Mouse (Mus musculus) embryonic stem cell, embryonic (primary cell): ENCODE results near the gene Ajap1.

ENCODE experiments used
- CTCF ChIA-PET, 4 experiments: fragments of 300-600 bp in 2 of 4; fragments of 350-600 bp in 2 of 4; sonication (Branson Sonifier 250); formaldehyde crosslinking; loops; one replicate each; lab custom pipeline; 2022; ENCODE audit warnings: inconsistent platforms in 2 of 4; lab: Charles Lee
- POLR2A ChIA-PET, 4 experiments: fragments of 300-600 bp in 2 of 4; fragments of 350-600 bp in 2 of 4; sonication (Branson Sonifier 250); formaldehyde crosslinking; loops; one replicate each; lab custom pipeline; 2022; ENCODE audit warnings: antibody characterized with exemption in 4 of 4, inconsistent platforms in 1 of 4; lab: Charles Lee

Ajap1 gene

DNA sequence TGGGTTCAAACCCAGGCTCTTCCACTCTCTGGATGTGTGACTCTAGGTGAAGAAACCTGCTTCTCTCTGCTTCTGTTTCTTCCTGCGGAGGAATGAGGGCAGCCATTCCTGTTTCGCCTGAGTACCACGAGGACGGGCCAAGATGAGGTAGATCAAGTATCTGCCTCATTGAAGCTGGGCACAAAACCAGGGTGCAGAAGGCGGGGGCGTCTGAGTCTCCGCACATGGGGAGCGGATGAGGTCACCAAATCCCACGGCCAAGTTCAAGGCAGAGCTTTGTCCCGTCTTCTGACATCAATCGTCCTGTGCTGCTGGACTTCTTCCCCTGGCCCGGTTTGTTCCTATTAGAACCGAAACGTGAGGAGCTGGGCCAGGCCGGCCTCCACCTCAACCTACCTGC, 12.9 kb downstream of the Ajap1 start:
- ChIA-PET POLR2A (interaction anchor here in 3 of 4 experiments (0.6 to 1.1 kb wide), 3 partner anchors 11 to 163 kb away, joined by 3 to 4 read pairs (median 3); no protein-coding TSS in a partner anchor), CTCF (interaction anchor here in 2 of 4 experiments (0.6 to 2.3 kb wide), 3 partner anchors 10 to 14 kb away, joined by 3 to 17 read pairs (median 3); partner anchors contain the start of gene Ajap1 (in 1 of the 2))

DNA sequence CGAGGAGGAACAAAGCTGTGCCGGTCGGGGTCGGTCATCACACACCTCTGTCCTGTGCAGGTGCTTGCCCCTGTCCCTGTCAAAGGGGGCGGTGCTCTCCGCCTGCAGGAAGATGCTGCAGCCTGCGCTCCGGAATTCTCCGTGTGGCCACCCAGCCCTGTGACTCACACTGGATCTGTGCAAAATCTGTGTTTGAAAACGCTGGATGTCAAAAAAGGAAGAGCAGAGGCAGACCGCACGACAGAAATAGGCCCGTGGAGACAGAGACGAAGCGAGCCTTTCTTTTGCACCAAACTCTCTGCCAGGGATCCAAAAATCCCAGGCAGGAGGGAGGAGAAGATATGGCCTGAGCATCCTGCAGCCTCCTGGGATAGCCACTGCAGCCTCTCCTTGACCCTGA, 22.7 kb downstream of the Ajap1 start:
- ChIA-PET CTCF (no interaction called here), POLR2A (no interaction called here)

DNA sequence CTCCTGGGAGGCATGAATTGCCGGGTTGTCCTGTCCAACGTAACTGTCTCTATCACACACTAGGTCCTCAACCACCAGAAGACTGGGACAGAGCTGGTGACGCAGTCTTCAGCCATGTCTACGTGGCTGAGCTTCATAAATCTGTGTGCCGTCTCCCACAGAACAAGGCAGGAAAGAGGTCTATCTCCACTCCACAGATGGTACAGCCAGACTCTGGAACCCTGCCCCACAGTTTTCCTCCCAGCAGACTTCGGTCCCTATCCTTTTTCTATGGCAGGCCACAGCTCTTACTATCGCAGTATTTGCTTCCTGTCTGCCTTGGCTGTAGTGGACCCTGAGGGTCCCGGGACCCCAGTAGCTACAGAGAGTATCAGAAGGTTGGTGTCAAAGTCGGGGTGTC, 23.1 kb downstream of the Ajap1 start:
- ChIA-PET CTCF (no interaction called here), POLR2A (no interaction called here)

DNA sequence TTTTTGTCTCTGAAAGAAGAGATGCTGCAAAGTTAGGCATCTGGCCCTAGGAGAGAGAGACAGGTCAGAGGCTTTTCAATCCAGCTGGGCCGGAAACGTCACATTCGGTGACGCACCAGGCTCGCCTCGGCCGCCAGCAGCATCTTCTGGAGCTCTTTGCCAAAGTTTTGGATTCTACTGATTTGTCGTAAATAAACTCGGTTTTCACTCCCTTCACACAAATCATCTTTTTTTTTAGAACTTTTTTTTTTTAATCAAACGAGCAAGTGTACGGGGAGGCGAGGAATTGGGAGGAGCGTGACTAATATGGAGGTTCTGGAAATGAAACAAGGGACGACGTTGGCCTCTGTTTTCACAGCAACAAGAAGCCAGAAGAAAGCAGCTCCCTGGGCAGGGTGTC, 23.8 kb downstream of the Ajap1 start:
- ChIA-PET CTCF (no interaction called here), POLR2A (no interaction called here)

DNA sequence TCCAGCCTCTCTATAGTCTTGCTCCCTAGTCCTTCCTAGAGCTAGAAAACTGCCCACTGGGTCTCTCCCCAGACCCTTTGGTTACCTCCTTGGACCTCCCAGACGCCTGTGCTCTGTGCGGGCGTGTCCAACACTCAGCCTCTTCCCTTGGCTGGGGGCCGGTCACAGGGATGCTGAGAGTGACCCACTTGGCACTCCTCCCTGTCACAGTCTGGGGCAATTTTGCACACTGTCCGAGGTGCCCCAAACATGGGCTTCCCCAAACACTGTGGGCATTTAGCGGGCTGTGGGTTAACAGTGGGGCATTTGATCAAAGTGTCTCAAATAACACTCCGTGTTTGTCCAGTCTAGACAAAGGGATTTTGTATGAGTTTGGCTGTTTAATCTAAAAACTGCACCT, 29.1 kb downstream of the Ajap1 start:
- ChIA-PET POLR2A (no interaction called here), CTCF (no interaction called here)

DNA sequence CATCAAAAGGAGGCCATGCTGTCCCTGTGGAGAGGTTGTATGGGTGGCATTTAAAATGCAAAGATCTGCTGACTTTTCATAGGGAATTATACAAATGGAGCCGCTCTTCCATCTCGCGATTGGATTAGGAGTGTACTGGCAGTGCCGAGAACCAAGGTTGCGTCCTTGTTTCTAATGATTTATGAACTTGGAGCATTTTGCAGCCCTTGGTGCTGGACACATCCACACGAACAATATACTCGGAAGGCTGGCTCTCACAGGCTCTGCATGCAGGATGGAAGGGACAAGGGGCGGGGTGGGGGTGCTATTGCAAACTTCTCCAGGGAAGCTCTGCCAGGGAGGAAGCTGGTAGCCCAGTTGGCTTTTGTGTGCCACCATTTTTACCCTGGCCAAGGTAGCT, 31.1 kb downstream of the Ajap1 start:
- POLR2A ChIA-PET, result no interaction called here
- CTCF ChIA-PET, result no interaction called here

DNA sequence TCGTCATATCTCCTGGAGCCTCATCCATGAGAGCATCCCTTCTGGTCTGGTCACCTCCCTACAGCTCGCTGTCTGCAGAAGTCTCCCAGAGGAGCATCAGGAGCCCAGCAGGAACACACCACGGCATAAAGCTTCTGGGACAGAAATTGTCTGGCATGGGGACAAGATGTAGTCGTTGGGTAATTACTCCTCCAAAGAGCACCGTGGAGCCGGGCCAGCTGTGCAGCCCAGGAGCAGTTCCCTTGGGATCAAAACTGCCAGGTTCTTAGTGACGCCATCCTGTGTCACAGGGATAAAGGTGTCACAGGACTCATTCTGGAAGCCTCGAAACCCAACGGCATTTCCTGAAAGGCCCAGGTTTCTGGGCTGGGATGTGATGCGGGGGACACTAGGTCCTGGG, 40.1 kb downstream of the Ajap1 start:
- CTCF ChIA-PET, result no interaction called here
- POLR2A ChIA-PET, result no interaction called here

DNA sequence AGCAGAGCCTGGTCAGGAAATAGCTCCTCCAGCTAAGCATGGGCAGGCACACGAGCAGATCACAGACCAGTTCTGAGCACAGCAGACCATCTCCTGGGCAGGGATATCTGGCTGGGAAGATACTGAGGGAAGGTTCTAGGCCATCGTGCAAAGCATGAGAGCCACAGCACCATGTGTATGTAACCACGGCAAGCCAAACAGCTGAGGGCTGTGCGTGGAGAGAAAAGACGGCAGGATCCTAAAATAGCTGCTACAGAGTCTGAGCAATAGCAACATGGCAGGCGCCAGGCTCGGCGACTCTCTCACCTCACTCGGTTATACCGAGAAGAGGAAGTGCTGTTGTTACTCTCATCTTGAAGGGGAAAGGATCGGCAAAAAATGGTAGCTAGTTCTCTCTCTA, 42.7 kb downstream of the Ajap1 start:
- CTCF ChIA-PET, result interaction anchor here in 1 of 4 experiments (1.2 kb wide), 1 partner anchor 264 kb away, joined by 3 read pairs; no protein-coding TSS in a partner anchor

DNA sequence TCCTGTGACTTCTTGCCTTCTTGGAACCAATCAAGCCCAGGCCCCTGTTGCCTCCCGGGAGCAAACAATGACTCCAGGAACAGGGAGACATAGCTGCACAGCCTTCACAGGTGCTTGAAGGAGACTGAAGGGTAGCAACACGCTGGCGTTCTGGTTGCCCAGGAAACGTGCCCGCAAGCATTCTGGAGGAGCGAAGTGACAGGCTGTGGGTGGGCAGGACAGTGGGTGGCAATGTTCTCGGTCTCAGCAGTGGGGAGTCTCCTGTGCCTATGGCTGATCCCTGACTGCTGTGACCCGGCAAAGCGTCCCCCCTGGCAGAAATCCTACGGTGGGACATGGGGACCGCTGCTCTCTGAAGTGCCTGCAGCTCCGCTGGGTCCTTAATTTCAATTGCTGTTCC, 43.6 kb downstream of the Ajap1 start:
- ChIA-PET POLR2A (interaction anchor here in 1 of 4 experiments (0.6 kb wide), 1 partner anchor 553 kb away, joined by 3 read pairs; no protein-coding TSS in a partner anchor), CTCF (interaction anchor here in 1 of 4 experiments (1.2 kb wide), 1 partner anchor 263 kb away, joined by 3 read pairs; no protein-coding TSS in a partner anchor)

More for the DNA sequence above, 42.7 kb downstream of the Ajap1 start:
- POLR2A ChIA-PET, result no interaction called here

DNA sequence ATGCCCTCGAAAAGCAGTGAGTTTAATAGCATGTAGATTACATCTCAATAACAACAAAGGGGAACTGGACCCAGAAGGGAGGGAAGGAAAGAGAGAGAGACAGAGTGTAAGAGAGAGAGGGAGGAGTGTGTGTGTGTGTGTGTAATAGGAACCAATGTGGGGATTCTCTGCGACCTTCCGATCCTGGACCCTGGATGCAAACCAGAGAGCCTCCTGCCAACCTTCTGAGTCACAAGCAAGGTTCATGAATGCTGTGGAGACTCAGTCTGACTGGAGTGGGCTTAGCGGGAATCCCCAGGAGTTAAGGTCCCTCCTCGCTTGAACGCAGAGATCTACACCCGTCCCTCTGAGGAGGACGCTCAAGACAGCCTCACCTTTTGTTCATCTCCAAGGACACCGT, 45.4 kb downstream of the Ajap1 start:
- CTCF ChIA-PET, result no interaction called here

DNA sequence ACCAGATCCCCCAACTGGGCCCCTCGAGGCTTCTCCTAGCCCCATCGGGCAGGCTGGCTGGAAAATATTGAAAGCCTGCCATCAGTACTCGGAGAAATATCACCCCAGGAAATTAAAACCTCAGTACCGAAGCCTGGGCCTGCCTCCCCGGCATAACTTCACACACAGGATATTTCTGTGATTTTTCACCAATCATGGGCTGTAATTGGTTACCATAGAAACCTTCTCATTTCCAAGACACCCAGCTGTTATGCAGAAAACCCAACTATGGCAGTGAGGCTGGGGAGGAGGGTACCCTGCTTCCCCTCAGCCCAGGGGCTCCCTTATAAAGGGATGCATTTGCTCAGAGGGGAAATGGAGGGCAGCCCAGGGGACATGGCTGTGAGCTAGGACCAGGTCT, 46.7 kb downstream of the Ajap1 start:
- ChIA-PET POLR2A (no interaction called here), CTCF (no interaction called here)

More for the DNA sequence above, 45.4 kb downstream of the Ajap1 start:
- POLR2A ChIA-PET, result no interaction called here

DNA sequence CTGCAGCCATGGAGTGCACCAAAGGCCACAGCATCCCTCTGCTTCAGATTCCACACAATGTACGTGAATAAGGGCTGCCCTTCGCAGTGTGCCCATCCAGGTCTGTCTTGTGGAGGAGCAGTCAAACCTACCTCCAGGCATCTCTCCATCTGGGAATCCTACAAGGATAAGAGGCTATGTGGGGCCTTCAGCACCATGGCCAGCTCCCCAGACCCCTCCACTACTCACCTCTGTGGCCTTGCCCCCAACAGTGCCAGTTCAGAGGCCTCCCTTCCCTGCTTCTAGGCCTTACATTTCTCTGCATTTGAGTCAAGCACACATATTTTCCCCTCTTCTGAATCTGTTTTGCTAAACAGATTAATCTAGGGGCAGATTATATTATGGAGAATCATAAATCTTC, 52.6 kb downstream of the Ajap1 start:
- POLR2A ChIA-PET, result interaction anchor here in 1 of 4 experiments (0.7 kb wide), 1 partner anchor 949 kb away, joined by 3 read pairs; no protein-coding TSS in a partner anchor
- CTCF ChIA-PET, result no interaction called here

DNA sequence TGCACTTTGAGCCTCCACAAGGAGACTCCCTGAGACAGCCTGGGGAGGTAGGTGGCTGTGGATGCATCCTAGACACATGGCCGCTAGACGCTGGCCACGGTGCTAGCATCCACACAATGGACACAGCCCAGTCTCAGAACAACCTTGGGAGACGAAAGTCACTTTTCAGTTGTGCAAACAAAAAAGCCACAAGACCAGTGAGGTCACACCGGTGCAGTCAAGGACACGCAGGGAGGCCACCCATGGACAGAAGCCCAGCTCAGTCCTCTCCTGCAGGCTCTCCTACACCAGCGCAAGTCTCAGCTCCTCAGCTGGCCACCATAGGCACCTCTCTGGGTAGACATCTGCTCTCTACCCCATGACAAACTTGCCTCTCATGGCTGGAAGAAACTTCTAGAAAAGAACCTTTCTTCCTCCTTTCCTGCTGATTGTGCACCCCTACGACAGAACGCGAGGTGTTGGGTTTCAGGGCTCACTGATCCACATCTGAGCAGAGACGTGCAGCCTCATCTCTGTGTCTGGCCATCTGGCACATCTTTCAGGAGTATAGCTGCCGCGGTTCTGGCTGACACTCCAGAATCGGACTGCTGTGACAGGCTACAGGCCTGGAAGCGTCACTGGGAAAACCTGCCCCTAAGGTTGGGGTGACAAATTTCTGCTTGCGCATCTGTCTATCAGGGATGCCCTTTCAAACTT, 56.5 kb downstream of the Ajap1 start:
- POLR2A ChIA-PET, result no interaction called here

DNA sequence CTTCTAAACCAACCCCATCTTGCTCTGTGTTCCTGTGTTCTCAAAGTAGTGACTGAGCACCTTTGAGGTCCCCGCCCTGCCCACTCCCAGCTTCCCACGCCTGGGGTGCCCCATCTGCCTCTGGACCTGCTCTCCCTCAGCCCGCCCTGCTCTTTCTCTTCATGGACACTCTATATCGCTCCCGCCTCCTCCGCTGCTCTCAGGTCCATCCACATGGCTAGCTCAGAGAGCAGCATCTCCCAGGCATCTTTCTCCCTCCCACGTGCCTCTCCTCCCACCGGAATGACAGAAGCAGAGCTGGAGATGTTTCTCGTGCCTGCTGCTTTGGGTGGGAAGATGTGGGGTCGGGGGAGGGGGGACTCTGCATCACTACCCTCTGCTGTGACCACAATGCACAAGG, 58.3 kb downstream of the Ajap1 start:
- ChIA-PET CTCF (no interaction called here), POLR2A (no interaction called here)

More for the DNA sequence above, 56.5 kb downstream of the Ajap1 start:
- CTCF ChIA-PET, result no interaction called here

DNA sequence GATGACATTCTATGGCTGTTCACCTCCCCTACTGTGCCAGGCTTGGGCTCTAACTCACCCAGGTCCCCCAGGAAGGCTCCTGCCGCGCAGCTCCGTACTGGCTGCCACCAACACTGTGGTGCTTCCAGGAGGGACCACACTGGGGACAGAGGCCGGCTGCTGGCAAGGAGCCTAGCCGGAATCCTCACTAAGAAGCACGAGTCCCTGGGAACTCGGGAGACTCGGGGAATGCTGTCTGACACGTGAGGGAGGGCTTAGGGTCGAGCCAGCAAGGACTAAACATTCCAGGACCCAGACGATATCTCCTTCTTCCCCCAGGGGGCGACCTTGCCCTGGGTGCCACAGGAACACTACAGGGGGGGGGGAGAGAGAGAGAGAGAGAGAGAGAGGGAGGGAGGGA, 64.7 kb downstream of the Ajap1 start:
- CTCF ChIA-PET, result interaction anchor here in 3 of 4 experiments (0.6 to 0.8 kb wide), 6 partner anchors 10 to 871 kb away, joined by 3 to 4 read pairs (median 3); no protein-coding TSS in a partner anchor
- POLR2A ChIA-PET, result interaction anchor here in 1 of 4 experiments (0.5 kb wide), 1 partner anchor 540 kb away, joined by 4 read pairs; no protein-coding TSS in a partner anchor

DNA sequence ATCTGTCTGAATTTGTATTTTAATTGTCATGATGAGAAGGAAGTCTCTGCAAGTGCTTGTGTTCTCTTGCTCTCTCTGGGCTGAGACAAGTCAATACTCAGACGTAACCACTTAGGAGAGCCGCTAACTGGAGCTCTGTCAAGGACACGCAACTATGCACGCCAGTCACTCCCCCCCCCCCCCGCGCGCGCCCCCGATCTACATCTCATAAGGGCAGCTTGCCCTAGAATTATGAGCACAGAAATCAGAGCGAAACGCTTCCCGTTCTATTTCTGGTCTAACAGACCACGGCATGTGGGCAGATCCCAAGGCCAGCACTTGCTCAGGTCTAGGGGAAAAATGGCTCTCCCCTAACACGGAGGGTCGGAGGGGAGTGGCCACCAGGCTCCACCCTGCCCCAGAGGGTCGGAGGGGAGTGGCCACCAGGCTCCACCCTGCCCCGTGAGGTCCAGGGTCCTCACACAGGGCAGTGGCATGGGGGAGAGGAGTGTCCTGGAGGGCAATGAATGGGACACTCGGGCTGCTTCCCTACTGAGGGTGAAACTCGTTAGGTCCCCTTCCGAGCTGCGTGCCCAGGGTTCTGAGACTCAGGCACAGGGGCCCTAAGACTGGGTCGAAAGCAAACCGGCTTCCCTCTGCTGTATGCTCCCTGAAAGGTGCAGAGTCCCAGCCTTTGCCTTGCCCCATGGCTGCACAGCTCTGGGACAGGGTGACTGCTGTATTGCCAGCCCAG, 65.3 kb downstream of the Ajap1 start:
- ChIA-PET CTCF (interaction anchor here in 3 of 4 experiments (0.6 to 0.8 kb wide), 7 partner anchors 10 to 870 kb away, joined by 3 to 4 read pairs (median 3); no protein-coding TSS in a partner anchor), POLR2A (interaction anchor here in 1 of 4 experiments (0.5 to 0.7 kb wide), 3 partner anchors 10 to 541 kb away, joined by 3 to 4 read pairs (median 4); no protein-coding TSS in a partner anchor)

DNA sequence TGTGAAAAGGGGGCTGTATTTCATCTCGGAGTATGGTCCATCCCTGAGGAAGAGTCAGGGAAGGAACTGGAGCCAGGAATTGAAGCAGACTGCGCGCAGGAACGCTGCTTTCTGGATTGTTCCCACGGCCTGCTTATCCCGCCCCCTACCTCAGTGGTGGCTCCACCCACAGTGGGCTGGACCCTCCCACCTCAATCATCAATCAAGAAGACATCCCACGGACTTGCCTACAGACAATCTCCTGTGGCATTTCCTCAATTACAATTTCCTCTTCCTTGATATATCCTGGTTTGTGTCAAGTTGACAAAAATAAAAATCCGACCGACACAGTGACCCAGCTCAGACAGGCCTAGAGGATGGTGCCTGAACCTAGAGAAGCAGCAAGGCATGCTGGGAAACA, 66.5 kb downstream of the Ajap1 start:
- ChIA-PET POLR2A (interaction anchor here in 1 of 4 experiments (0.5 kb wide), 1 partner anchor 178 kb away, joined by 3 read pairs; no protein-coding TSS in a partner anchor), CTCF (no interaction called here)

DNA sequence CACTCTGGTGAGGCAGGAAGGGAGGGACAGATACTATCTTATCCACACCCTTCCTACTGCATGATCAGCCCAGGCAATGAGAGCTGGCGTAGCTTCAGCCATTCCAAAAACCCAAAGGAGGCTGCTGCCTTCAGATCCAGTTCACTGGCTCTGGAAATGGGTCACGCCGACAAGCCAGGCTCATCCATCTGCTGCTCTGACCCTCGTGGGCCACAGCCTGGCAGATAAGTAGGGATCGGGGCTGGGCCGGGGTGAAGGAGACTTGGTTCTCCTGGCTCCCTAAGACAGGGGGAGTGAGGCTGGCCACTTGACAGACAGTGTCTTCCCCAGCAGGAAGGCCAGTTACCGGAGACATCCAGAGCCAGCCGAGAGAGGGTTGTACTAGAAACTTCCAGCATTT, 84.2 kb downstream of the Ajap1 start:
- POLR2A ChIA-PET, result interaction anchor here in 1 of 4 experiments (0.5 kb wide), 1 partner anchor 327 kb away, joined by 3 read pairs; no protein-coding TSS in a partner anchor
- CTCF ChIA-PET, result interaction anchor here in 1 of 4 experiments (0.5 kb wide), 1 partner anchor 207 kb away, joined by 4 read pairs; no protein-coding TSS in a partner anchor

DNA sequence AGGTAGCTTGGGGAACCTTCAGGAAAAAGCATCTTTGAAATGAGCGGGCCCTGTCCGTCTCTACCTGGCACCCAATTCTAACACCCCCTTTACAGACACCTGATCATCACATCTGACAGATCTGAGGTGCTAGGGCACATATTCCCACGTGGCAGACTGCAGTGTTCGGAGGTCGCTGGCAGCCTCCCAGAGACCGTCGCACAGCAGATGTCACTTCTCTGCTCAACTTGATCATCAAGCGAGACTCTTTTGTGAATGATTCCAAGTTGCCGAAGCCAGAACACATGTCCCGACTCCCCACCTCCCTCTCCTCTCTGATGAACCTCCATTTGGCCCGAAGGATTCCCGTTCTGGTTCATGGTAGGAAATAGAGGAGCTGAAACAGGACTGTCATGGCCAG, 95.1 kb downstream of the Ajap1 start:
- CTCF ChIA-PET, result no interaction called here
- POLR2A ChIA-PET, result no interaction called here
